Mouse (Mus musculus) spleen, adult 2 months (tissue): ENCODE measurements around the gene Phyhipl.

Experiments
- CTCF ChIP-seq: fragments of 200-500 bp; IDR thresholded peaks from 2 replicates; pipeline ENCODE4 v1.5.1; 2011; ENCODE audit warnings: mild to moderate bottlenecking, inconsistent platforms; ENCODE audit not compliant: insufficient read depth, insufficient read length, insufficient replicate concordance; ENCODE audit errors: extremely low read depth
- POLR2A ChIP-seq: fragments of 200-500 bp; IDR thresholded peaks from 2 replicates; pipeline ENCODE4 v1.6.1; 2011; ENCODE audit warnings: low read depth, low read length, inconsistent platforms

- TF ChIP-seq CTCF (no peak), POLR2A (no peak)
Measured at GRCm38 (mm10) chr10:70635261-70635660, 20.5 kb downstream of the Phyhipl start.
